In genomic region chr14:16818602-16819250, GRCm38 (mm10) we compare ENCODE assay signal across 9 mouse cellular contexts. TPM values are rescaled to one million over a fixed set of nuclear protein-coding genes. Genes with fewer than 3 reads are reported as not detected.
DNase-seq lines count a peak whose midpoint lies in the region; ATAC-seq and TF ChIP-seq lines count a peak whose summit lies in the region.
"Had no signal": no experiment of that assay in that cellular context is flagged by ENCODE, and none has a peak within 500 bp of the region (broad histone marks: within the 10 kb centered on the region; RNA-seq: fewer than 3 reads in every experiment).

Rarb (minus strand) TSS chr14:16819156.

- no peak within 1 kb of the TSS for H3K4me2 ChIP-seq in kidney, embryonic 16.5 days (replicated peaks; ENCODE audit: low read depth, low read length)
- no peak within 1 kb of the TSS for H3K4me2 ChIP-seq in forebrain, postnatal 0 days (ENCODE audit: low read depth)

- H3K9ac ChIP-seq in kidney, embryonic 16.5 days (replicated peaks; ENCODE audit: low read length) = no peak within 1 kb of the TSS
- no peak within 1 kb of the TSS for H3K9ac ChIP-seq in forebrain, postnatal 0 days

- no peaks in the 10 kb centered on the region for H3K27me3 ChIP-seq in kidney, embryonic 16.5 days (ENCODE audit: insufficient read depth, low read length)
- H3K27me3 ChIP-seq in forebrain, postnatal 0 days (ENCODE audit: insufficient read depth, low read length) = no peaks in the 10 kb centered on the region; the same call in 1 of the 2 replicates

- no peaks in the 10 kb centered on the region for H3K9me3 ChIP-seq in kidney, embryonic 16.5 days (ENCODE audit: low read length)
- no peaks in the 10 kb centered on the region for H3K9me3 ChIP-seq in forebrain, postnatal 0 days (ENCODE audit: low read length)

- DNase-seq in kidney, adult 9 months = no peak
- DNase-seq in adrenal gland, postnatal 25 days = peak; percentile 9
- no peak for DNase-seq in forebrain, postnatal 0 days
- peak; percentile 46 for DNase-seq in kidney, postnatal 14 days
- DNase-seq in ovary, adult 18-20 months (ENCODE audit: low spot score) = no peak
- no peak for DNase-seq in right cerebral cortex, postnatal 36 days (ENCODE audit: low spot score in 2 of 2)

- peak; percentile 71 for ATAC-seq in kidney, embryonic 16.5 days (ENCODE audit: low FRiP score, low TSS enrichment)
- ATAC-seq in forebrain, postnatal 0 days = no peak
- ATAC-seq in megakaryocyte-erythroid progenitor cell, adult 5-6 weeks (replicated peaks; ENCODE audit: low FRiP score, low TSS enrichment, poor library complexity, severe bottlenecking) = no peak

- WGBS in kidney, embryonic 16.5 days = 86% methylated on average over 4 of the region's 4 CpGs
- WGBS in forebrain, postnatal 0 days = 95% methylated on average over 4 of the region's 4 CpGs

- no peak for TF ChIP-seq CTCF in forebrain, postnatal 0 days (IDR thresholded peaks at IDR 0.05; ENCODE audit: low read depth)

- no peak within 1 kb of the TSS for H3K27ac ChIP-seq in kidney, embryonic 16.5 days (ENCODE audit: low read length)
- H3K27ac ChIP-seq in forebrain, postnatal 0 days (ENCODE audit: low read depth, low read length) = no peak within 1 kb of the TSS

- no peaks in the 10 kb centered on the region for H3K36me3 ChIP-seq in kidney, embryonic 16.5 days (ENCODE audit: insufficient read depth, low read length)
- no peaks in the 10 kb centered on the region for H3K36me3 ChIP-seq in forebrain, postnatal 0 days (ENCODE audit: insufficient read depth)

- H3K4me1 ChIP-seq in kidney, embryonic 16.5 days (ENCODE audit: insufficient read depth, low read length) = no peaks in the 10 kb centered on the region
- no peaks in the 10 kb centered on the region for H3K4me1 ChIP-seq in forebrain, postnatal 0 days (ENCODE audit: insufficient read depth)

- H3K4me3 ChIP-seq in kidney, embryonic 16.5 days (ENCODE audit: low read length) = no peak within 1 kb of the TSS
- no peak within 1 kb of the TSS for H3K4me3 ChIP-seq in forebrain, postnatal 0 days (ENCODE audit: low read depth, low read length)

RNA-seq across cellular contexts. Expression of gene Rarb, which starts in this region (rescaled TPM):
- polyA plus RNA-seq in kidney, embryonic 16.5 days (2015; fragmentation: Nextera tagmentation; extraction: Ambion mirVana) = 31.2 and 31.4 TPM in 2 replicates
- total RNA-seq in adrenal gland, postnatal 25 days (2021) = 12.7 and 18.3 TPM in 2 replicates
- total RNA-seq in forebrain, postnatal 0 days (2014; rRNA removed) = 34.9 and 65.2 TPM in 2 replicates
- polyA plus RNA-seq in forebrain, postnatal 0 days (2015; fragmentation: Nextera tagmentation; extraction: Ambion mirVana) = 20.4 and 20.6 TPM in 2 replicates
- total RNA-seq in megakaryocyte-erythroid progenitor cell, adult 5-6 weeks (2014; fragmentation: Nextera tagmentation) = 0.07 TPM in 1 of 2 replicates, not detected in the other
- total RNA-seq in megakaryocyte-erythroid progenitor cell, adult 5-6 weeks (2017) = 0.91 TPM in 1 of 2 replicates, not detected in the other
- total RNA-seq: common myeloid progenitor, adult 5-6 weeks had no signal

Comparison
In these comparisons a context has a peak if more than half of its experiments do, and no peak if none do; other contexts are left out.
1. DNase-seq: peak in adrenal gland, postnatal 25 days (single experiment) and kidney, postnatal 14 days (single experiment); none in kidney, adult 9 months (single experiment), forebrain, postnatal 0 days (single experiment), ovary, adult 18-20 months (single experiment) and right cerebral cortex, postnatal 36 days (0 of 2).